Mouse (Mus musculus) stomach, embryonic 15.5 days (tissue): ENCODE results near the gene Rpl13. TPM values are rescaled to one million over a fixed set of nuclear protein-coding genes. Genes with fewer than 3 reads are reported as not detected.

Experiments
- ATAC-seq: fragments of 200-750 bp; cut with Nextera tagmentation; 2 replicates; pipeline ENCODE4 v1.8.0; 2017; ENCODE audit warnings: low read depth, moderate number of reproducible peaks, moderate TSS enrichment; ENCODE audit not compliant: insufficient read depth, low FRiP score
- H3K27ac ChIP-seq: fragments of 300-500 bp; sonication (generic); 2 replicates; pipeline ENCODE4 v1.5.1; 2015; ENCODE audit warnings: mild to moderate bottlenecking, inconsistent platforms
- H3K27me3 ChIP-seq: fragments of 300-500 bp; sonication (generic); replicated peaks from 2 replicates; pipeline ENCODE4 v1.6.1; 2015; ENCODE audit warnings: inconsistent platforms
- H3K36me3 ChIP-seq: fragments of 300-500 bp; sonication (generic); 2 replicates; pipeline ENCODE4 v1.6.1; 2015; ENCODE audit warnings: inconsistent platforms
- H3K4me1 ChIP-seq: fragments of 300-500 bp; sonication (generic); 2 replicates; pipeline ENCODE4 v1.6.1; 2015; ENCODE audit warnings: inconsistent platforms
- H3K4me2 ChIP-seq: fragments of 300-500 bp; sonication (generic); 2 replicates; pipeline ENCODE4 v1.6.1; 2015; ENCODE audit warnings: mild to moderate bottlenecking, inconsistent platforms
- H3K4me3 ChIP-seq: fragments of 300-500 bp; sonication (generic); replicated peaks from 2 replicates; pipeline ENCODE4 v1.5.1; 2015; ENCODE audit warnings: inconsistent platforms
- H3K9ac ChIP-seq: fragments of 300-500 bp; sonication (generic); 2 replicates; pipeline ENCODE4 v1.6.1; 2015; ENCODE audit warnings: inconsistent platforms
- H3K9me3 ChIP-seq: fragments of 300-500 bp; sonication (generic); 2 replicates; pipeline ENCODE4 v1.6.1; 2016; ENCODE audit warnings: inconsistent platforms
- WGBS: fragments of 180-500 bp; shearing (Covaris S2); methylation state at CpG from one replicate; pipeline ENCODE4 v1.1.7; 2015; 5-methylcytosine and 5-hydroxymethylcytosine counted together
- polyA plus RNA-seq: library from polyadenylated mRNA; unstranded; fragments of >200 nt; fragmentation: Nextera tagmentation; extraction: Ambion mirVana; gene quantifications from 2 replicates; pipeline ENCODE4 v1.2.1, GENCODE M21; 2015

Gene Rpl13
- polyA plus RNA-seq, result 1,122 and 1,488 TPM in 2 replicates

GRCm38 (mm10) chr8:123101735-123102685 is at the start of gene Rpl13:
Gene Rpl13 (plus strand): TSS chr8:123102350.
- peak within 1 kb of the TSS; percentile 85 for H3K4me2 ChIP-seq
- peak within 1 kb of the TSS; percentile 79 for H3K4me3 ChIP-seq
- H3K36me3 ChIP-seq, result peaks cover 29% of the 10 kb centered on the region; the same call in 1 of the 2 replicates
- peak within 1 kb of the TSS; percentile 93 for H3K9ac ChIP-seq
- WGBS, result under 1% methylated on average over 56 of the region's 56 CpGs
- H3K27me3 ChIP-seq, result no peaks in the 10 kb centered on the region
- peak; percentile 96 for ATAC-seq
- no peaks in the 10 kb centered on the region for H3K9me3 ChIP-seq
- H3K27ac ChIP-seq, result peak within 1 kb of the TSS; percentile 93
- peaks cover 8% of the 10 kb centered on the region for H3K4me1 ChIP-seq

- no peak for ATAC-seq
- WGBS, result 68% methylated on average over 7 of the region's 7 CpGs
Observed at GRCm38 (mm10) chr8:123062721-123063120, 39.4 kb upstream of the Rpl13 start, which contains the start of gene Spg7. Gene Spg7 (plus strand): TSS chr8:123062942.

GRCm38 (mm10) chr8:123064072-123064471 is 38.1 kb upstream of the Rpl13 start:
- H3K4me3 ChIP-seq, result peak overlapping the region; percentile 96; the same call in 1 of the 2 replicates
- no peak overlapping the region for H3K9ac ChIP-seq

More at GRCm38 (mm10) chr8:123062721-123063120, 39.4 kb upstream of the Rpl13 start, which contains the start of gene Spg7:
- H3K27ac ChIP-seq, result no peak within 1 kb of the TSS
- H3K4me2 ChIP-seq, result no peak within 1 kb of the TSS
- no peaks in the 10 kb centered on the region for H3K9me3 ChIP-seq
- no peak within 1 kb of the TSS for H3K9ac ChIP-seq
- H3K27me3 ChIP-seq, result no peaks in the 10 kb centered on the region
- no peaks in the 10 kb centered on the region for H3K36me3 ChIP-seq
- H3K4me3 ChIP-seq, result no peak within 1 kb of the TSS
- H3K4me1 ChIP-seq, result peaks cover 16% of the 10 kb centered on the region

GRCm38 (mm10) chr8:123064809-123065213 is 37.3 kb upstream of the Rpl13 start:
- H3K4me3 ChIP-seq, result peak overlapping the region; percentile 96
- H3K4me2 ChIP-seq, result peak overlapping the region; percentile 75
- peak overlapping the region; percentile 59; the same call in 1 of the 2 replicates for H3K9ac ChIP-seq
- peaks cover 16% of the 10 kb centered on the region for H3K4me1 ChIP-seq
- no peaks in the 10 kb centered on the region for H3K9me3 ChIP-seq
- no peaks in the 10 kb centered on the region for H3K27me3 ChIP-seq
- ATAC-seq, result peak; percentile 8; the same call in 1 of the 2 replicates
- peak overlapping the region; percentile 84 for H3K27ac ChIP-seq
- no peaks in the 10 kb centered on the region for H3K36me3 ChIP-seq
- WGBS, result under 1% methylated on average over 14 of the region's 14 CpGs

More at GRCm38 (mm10) chr8:123064072-123064471, 38.1 kb upstream of the Rpl13 start:
- Histone ChIP-seq H3K4me2 (peak overlapping the region; percentile 75), H3K27me3 (no peaks in the 10 kb centered on the region), H3K27ac (no peak overlapping the region), H3K9me3 (no peaks in the 10 kb centered on the region), H3K4me1 (peaks cover 16% of the 10 kb centered on the region), H3K36me3 (no peaks in the 10 kb centered on the region)
- 83% methylated on average over 4 of the region's 4 CpGs for whole genome bisulfite sequencing
- ATAC-seq, result no peak

DNA sequence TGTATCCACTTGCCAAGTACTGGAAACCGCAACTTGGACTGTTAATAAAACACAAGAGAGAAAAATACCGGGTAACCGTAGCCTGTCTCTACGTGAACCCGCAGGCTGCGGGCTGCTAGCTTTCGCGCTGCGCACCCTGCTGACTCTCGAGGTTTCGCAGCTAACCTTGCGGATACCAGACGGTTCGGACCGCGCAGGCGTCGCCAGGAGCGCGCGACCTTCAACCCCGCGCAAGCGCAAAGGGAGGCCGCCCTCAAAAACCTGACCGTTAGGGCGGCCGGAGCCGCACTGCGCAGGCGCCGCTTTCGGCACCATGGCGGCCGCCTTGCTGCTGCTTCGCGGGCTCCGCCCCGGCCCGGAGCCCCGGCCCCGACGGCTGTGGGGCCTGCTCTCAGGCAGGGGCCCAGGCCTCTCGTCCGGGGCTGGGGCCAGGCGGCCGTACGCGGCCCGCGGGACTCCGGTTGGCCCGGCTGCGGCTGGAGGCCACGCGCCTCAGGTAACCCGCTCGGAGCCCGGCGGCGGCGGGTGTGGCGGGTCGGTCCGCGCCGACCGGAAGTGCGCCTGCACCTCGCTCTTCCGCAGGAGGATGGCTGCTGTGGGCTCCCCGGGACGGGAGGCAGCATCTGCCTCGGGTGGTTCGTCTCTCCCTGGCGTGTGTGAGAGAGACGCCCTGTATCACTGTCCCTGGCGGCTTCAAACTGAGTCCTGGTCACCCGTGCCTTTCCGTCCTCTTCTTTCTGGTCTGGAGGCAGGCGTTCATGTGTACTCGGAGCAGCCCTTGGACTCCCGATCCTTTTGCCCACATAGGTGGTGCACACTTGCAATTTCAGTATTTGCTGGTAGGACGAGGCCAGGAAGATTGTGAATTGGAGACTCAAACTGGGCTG is 36.7 kb upstream of the Rpl13 start:
- WGBS, result under 1% methylated on average over 83 of the region's 84 CpGs
- ATAC-seq, result peak; percentile 97
- no peaks in the 10 kb centered on the region for H3K9me3 ChIP-seq
- peaks cover 16% of the 10 kb centered on the region for H3K4me1 ChIP-seq
- peak overlapping the region; percentile 92 for H3K9ac ChIP-seq
- H3K4me2 ChIP-seq, result peak overlapping the region; percentile 75
- H3K36me3 ChIP-seq, result no peaks in the 10 kb centered on the region
- H3K27me3 ChIP-seq, result no peaks in the 10 kb centered on the region
- peak overlapping the region; percentile 86 for H3K27ac ChIP-seq
- H3K4me3 ChIP-seq, result peak overlapping the region; percentile 96

DNA sequence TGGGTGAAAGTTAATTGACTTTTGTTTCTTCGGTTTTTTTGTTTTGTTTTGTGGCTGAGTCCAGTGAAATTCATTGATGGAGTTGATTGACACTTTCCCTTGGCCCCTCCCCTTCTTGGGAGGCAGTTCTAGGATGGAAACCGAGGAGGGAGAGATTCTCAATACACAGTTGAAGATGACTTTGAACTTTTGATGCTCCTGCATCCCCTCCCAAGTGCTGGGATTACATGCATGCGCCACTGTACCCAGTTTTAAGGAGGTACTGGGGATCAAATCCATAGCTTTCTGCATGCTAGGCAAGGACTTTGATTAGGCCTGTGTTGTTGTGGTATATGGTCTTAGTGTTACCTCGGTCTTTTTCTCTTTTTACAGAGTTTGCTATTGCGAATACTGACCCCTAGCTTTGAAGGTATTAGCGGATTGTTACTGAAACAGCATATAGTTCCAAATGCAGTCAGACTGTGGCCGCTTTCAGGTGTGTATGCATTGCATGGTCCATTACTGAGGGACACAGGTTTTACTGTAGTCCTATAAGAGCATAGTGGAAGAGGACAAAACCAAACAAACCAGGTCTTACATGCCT is 36.0 kb upstream of the Rpl13 start:
- no peaks in the 10 kb centered on the region for H3K36me3 ChIP-seq
- H3K4me2 ChIP-seq, result peak overlapping the region; percentile 75
- H3K27me3 ChIP-seq, result no peaks in the 10 kb centered on the region
- no peaks in the 10 kb centered on the region for H3K9me3 ChIP-seq
- H3K4me1 ChIP-seq, result peaks cover 16% of the 10 kb centered on the region
- peak overlapping the region; percentile 86 for H3K27ac ChIP-seq
- no peak for ATAC-seq
- peak overlapping the region; percentile 96 for H3K4me3 ChIP-seq
- H3K9ac ChIP-seq, result peak overlapping the region; percentile 92
- WGBS, result 35% methylated on average over 7 of the region's 7 CpGs

DNA sequence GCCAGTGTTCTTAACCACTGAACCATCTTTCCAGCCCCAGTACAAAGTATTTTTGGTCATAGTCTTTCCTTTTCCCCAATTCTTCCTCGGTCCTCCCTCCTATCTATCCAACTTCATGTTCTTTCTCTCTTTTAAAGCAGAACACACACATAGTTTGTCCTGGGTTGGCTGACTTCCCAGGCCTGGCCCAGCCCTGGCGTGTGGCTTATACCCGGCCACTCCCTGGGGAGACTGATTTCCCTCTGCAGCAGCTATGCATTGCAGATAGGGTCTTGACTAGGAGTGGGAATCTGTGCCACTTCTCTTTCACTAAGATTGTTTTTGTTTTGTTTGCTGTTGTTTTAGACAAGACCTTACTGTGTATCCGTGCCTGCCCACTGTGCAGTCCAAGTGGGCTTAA is 31.0 kb upstream of the Rpl13 start:
- no peak for ATAC-seq

GRCm38 (mm10) chr8:123077213-123077612 is 24.9 kb upstream of the Rpl13 start:
- ATAC-seq, result no peak
- no peaks in the 10 kb centered on the region for H3K4me1 ChIP-seq
- H3K4me2 ChIP-seq, result no peak overlapping the region
- H3K36me3 ChIP-seq, result peaks cover 41% of the 10 kb centered on the region
- H3K4me3 ChIP-seq, result no peak overlapping the region
- no peaks in the 10 kb centered on the region for H3K27me3 ChIP-seq
- no peak overlapping the region for H3K9ac ChIP-seq
- H3K27ac ChIP-seq, result no peak overlapping the region
- 85% methylated on average over 6 of the region's 6 CpGs for WGBS
- H3K9me3 ChIP-seq, result no peaks in the 10 kb centered on the region

More for the DNA sequence above, 31.0 kb upstream of the Rpl13 start:
- no peaks in the 10 kb centered on the region for H3K9me3 ChIP-seq
- H3K36me3 ChIP-seq, result peaks cover 23% of the 10 kb centered on the region; the same call in 1 of the 2 replicates
- no peak overlapping the region for H3K4me2 ChIP-seq
- no peaks in the 10 kb centered on the region for H3K27me3 ChIP-seq
- 65% methylated on average over 4 of the region's 4 CpGs for WGBS
- no peak overlapping the region for H3K27ac ChIP-seq
- no peak overlapping the region for H3K4me3 ChIP-seq
- peaks cover 10% of the 10 kb centered on the region for H3K4me1 ChIP-seq
- H3K9ac ChIP-seq, result no peak overlapping the region

DNA sequence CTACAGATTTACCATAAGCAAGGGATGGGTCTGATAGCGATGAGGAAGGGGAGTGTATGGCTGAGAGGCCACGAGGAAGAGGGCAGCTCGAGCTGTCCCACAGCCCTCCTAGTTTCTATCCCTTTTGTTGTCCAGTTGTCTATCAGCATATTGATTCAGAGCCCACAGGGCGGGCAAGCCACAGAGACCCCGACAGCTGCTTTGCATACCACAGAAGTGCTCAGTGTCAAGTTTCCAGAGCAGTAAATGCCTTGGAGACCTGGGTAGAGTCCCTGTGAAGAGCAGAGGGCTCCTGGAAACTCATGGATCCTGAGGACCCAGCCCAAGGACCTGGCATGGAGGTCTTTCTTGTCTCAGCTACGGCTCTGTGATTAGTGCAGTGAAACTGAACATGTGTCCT is 19.2 kb upstream of the Rpl13 start:
- WGBS, result 74% methylated on average over 6 of the region's 6 CpGs
- no peak for ATAC-seq
- no peaks in the 10 kb centered on the region for H3K4me1 ChIP-seq
- no peak overlapping the region for H3K27ac ChIP-seq
- no peaks in the 10 kb centered on the region for H3K9me3 ChIP-seq
- no peak overlapping the region for H3K4me2 ChIP-seq
- H3K9ac ChIP-seq, result no peak overlapping the region
- peaks cover 33% of the 10 kb centered on the region for H3K36me3 ChIP-seq
- H3K27me3 ChIP-seq, result no peaks in the 10 kb centered on the region
- H3K4me3 ChIP-seq, result no peak overlapping the region

GRCm38 (mm10) chr8:123083610-123084009 is 18.5 kb upstream of the Rpl13 start:
- Histone ChIP-seq H3K4me2 (no peak overlapping the region), H3K9me3 (no peaks in the 10 kb centered on the region), H3K9ac (no peak overlapping the region), H3K4me1 (no peaks in the 10 kb centered on the region), H3K36me3 (peaks cover 34% of the 10 kb centered on the region), H3K27me3 (no peaks in the 10 kb centered on the region), H3K27ac (no peak overlapping the region), H3K4me3 (no peak overlapping the region)
- ATAC-seq, result no peak
- 88% methylated on average over 12 of the region's 12 CpGs for whole genome bisulfite sequencing

- Histone ChIP-seq H3K36me3 (peaks cover 61% of the 10 kb centered on the region), H3K4me2 (no peak overlapping the region), H3K27me3 (no peaks in the 10 kb centered on the region), H3K9ac (no peak overlapping the region), H3K4me1 (no peaks in the 10 kb centered on the region), H3K27ac (no peak overlapping the region), H3K9me3 (no peaks in the 10 kb centered on the region), H3K4me3 (no peak overlapping the region)
- no peak for ATAC-seq
- 82% methylated on average over 9 of the region's 9 CpGs for WGBS
Observed at GRCm38 (mm10) chr8:123087289-123087688, 14.9 kb upstream of the Rpl13 start.
